Mouse (Mus musculus) thymus, postnatal 25 days (tissue): Measurements from ENCODE around the gene Carnmt1.

Source experiments
- DNase-seq: peaks from one replicate; pipeline ENCODE4 v3.0.0; 2022

Carnmt1 gene

GRCm38 (mm10) chr19:18720337-18720736 is 49.8 kb downstream of the Carnmt1 start:
- DNase-seq: no peak

GRCm38 (mm10) chr19:18725186-18725585 is 54.6 kb downstream of the Carnmt1 start:
- DNase-seq: no peak

DNA sequence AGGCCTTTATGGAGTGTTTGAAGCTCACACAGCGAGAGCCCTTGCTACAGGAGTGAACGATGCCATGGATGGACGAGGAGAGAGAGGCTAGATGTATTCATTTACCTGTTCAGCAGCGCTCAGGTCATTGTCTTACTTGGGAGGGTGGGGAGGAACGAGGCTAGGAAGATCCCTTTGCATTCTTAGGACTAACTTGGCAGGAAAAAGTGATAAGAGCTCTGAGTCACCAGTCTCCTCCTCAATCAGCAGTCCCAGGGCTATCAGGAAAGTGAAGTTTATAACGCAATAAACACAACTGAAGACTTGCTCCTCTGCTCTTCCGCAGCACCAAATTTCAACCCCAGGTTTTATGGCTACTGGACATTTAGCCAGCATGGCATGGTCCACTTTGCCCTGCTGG is 59.7 kb downstream of the Carnmt1 start:
- no peak for DNase-seq

GRCm38 (mm10) chr19:18731077-18731476 is 60.5 kb downstream of the Carnmt1 start:
- no peak for DNase-seq

DNA sequence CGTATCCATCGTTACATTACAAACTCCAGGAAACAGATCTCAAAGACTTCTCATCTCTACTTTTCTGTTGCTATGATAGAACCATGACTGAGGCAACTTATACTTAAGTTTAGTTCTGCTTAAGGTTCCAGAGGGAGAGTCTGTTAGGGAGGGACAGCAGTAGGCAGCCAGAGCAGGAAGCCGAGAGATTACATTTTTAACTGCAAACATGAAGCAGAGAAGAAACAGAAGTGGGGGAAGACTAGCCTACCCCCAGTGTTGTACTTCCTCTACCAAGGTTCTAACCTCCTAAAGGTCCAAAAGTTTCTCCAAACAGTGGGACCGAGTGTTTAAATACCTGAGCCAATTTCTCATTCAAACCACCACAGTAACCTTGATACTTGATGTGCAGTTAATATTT is 65.3 kb downstream of the Carnmt1 start:
- no peak for DNase-seq

GRCm38 (mm10) chr19:18739146-18739545 is 68.6 kb downstream of the Carnmt1 start:
- no peak for DNase-seq

GRCm38 (mm10) chr19:18743946-18744345 is 73.4 kb downstream of the Carnmt1 start:
- no peak for DNase-seq

GRCm38 (mm10) chr19:18746576-18747340 is 76.2 kb downstream of the Carnmt1 start:
- DNase-seq: no peak

GRCm38 (mm10) chr19:18747379-18747778 is 76.8 kb downstream of the Carnmt1 start:
- DNase-seq: no peak

DNA sequence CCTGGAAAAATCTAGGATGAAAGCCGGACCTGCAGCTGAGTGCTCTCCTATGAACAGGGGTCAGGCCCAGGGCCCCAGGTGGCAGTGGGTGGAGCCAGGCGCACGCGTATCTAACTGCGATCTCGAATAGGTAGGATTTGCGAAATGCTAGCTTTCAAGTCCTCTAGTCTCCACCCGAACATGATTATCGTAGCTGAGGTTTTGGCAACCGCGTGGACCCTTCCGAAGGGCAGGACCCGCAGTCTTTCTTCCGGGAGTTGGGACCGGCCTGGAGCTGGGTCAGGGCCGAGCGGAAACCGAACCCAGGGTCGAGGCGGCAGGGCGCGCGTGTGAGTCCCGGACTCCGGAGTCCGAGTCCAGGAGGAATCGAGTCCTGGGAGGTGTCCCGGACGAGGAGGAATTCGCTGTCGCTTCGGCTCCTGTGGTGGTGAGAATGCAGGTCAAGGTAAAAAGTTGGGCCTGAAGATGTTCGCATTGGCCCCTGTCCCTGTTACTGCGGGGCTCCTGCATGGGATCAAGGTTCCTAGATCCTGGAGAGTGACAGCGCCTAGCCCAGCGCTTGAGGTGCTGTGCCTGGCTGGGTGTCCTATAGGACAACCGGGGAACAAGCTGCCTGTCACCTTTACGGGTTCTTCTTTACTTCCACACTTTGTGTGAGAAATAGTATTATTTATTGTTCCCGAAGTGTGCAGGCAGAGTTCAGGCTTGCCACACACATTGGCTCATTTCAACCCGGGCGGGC is 79.2 kb downstream of the Carnmt1 start, which contains the start of gene Trpm6:
Trpm6 (plus strand) TSS at position 386 of the 742 bp plus-strand sequence.
- no peak for DNase-seq
